Mouse (Mus musculus): ENCODE measurements at regions not wholly inside any gene's neighbourhood (a gene's known extent, or its start where the extent isn't known, plus 50 kb on each side); places are given as distances from the start of the nearest gene placed in this dataset.

DNA sequence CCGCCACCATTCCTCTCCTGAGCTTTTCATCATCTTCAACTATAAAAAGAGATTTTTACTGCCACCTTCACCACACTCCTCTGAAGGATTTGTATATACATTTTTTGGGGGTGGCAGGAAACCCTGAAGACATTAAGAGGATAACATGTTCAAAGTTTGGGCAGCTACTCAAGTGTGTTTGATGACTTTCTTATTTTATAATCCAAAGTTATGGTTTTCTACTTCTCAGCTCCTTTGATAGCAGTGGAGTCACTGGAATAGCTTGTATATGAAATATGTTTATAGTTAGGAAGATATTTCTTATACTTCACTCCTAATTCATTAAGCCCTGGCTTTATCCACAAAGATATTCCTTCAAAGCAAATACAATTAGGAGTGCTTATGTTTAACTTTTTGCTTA is 229.5 kb upstream of the Lcorl start:
- DNase-seq = no peak

- no peak for DNase-seq
Observed at GRCm38 (mm10) chr5:46083293-46083692, 225.9 kb upstream of the Lcorl start.

DNA sequence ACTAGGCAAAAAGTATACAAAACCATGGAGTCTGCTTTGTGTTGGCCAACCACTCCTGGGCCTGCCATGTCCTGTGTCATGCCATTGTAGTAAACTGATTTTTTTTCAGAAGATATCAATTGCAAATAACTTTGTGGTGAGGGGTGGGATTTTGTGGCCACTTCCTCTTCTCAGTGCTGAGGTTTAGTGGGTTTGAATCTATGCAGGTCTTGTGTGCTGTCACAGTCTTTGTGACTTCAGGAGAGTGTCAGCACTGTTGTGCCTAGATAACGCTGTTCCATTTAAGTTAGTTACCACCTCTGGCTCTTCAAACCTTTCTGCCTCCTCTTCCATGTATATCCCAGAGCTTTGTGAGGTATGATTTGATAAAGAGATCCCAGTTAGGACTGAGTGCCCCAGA is 216.3 kb upstream of the Lcorl start:
- no peak for DNase-seq

GRCm38 (mm10) chr5:46073136-46073535 is 215.7 kb upstream of the Lcorl start:
- no peak for DNase-seq

GRCm38 (mm10) chr5:46059910-46060309 is 202.5 kb upstream of the Lcorl start:
- no peak for DNase-seq

- DNase-seq = no peak
Observed at GRCm38 (mm10) chr5:46054850-46055249, 197.4 kb upstream of the Lcorl start.

- no peak for DNase-seq
Observed at GRCm38 (mm10) chr5:46042684-46043348, 185.4 kb upstream of the Lcorl start.

- DNase-seq = peak; percentile 12
Observed at GRCm38 (mm10) chr5:46033008-46033676, 175.7 kb upstream of the Lcorl start.

GRCm38 (mm10) chr5:46032206-46032605 is 174.8 kb upstream of the Lcorl start:
- DNase-seq = no peak

DNA sequence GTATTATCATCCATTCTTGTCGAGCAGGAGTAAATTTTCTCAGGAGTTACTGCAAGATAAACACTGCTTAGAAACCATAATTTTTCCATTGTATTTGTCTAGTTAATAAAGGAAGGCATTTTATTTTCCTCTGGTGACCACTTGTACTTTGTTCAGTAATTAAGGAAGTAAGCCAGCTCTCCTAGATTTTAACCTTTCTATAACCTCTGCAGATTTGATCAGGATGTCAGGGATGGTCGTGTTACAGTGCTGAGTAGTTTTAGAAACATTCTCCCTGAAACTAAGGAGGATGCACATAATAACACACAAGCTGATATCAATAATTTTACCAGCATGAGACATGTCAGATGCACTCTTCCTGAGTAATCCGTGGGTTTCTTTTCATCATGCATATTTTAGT is 166.7 kb upstream of the Lcorl start:
- no peak for DNase-seq

DNA sequence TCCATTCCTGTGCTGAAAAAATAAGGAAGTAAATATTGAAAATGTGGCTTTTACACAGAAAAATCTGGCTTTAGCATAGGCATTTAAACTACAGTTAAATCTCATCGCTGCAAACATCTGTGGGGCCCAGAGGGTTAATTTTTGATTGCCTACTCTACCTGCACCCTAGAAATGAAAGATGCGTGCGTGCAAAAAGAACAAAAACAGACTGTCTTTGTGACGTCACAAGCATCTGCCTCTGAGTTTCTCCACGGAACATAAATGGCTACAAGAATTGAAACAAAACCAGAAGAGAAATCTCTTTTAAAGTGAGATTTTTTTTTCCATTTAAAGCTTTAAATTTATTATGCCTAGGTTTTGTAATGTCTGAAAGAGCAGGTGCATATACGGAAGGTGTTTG is 166.0 kb upstream of the Lcorl start:
- DNase-seq = no peak

GRCm38 (mm10) chr5:46022047-46022422 is 164.6 kb upstream of the Lcorl start:
- DNase-seq = no peak

- DNase-seq = no peak
Observed at GRCm38 (mm10) chr5:46021398-46022046, 164.1 kb upstream of the Lcorl start.

- DNase-seq = no peak
Observed at GRCm38 (mm10) chr5:46020175-46020574, 162.8 kb upstream of the Lcorl start.

GRCm38 (mm10) chr5:46007446-46007845 is 150.0 kb upstream of the Lcorl start:
- DNase-seq = no peak

GRCm38 (mm10) chr5:46006691-46007090 is 149.3 kb upstream of the Lcorl start:
- no peak for DNase-seq

DNA sequence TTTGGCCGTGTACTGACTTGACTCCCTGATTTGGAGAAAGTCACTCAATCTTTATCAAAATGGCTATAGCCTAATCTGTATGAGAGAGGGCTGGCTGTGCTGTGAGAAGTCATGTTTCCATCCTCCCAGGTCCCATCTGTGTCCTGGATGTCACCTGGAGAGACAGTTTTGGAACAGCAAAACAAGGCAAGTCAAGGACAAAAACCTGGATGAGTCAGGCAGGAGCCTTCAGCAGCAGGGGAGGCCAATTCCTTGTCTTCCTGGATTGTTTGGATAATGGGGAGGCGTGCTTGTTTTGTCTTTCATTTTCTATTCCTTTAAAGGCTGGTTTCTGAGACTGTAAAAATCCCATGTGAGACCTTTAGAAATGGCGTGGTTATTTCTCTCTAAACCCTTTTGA is 148.8 kb upstream of the Lcorl start:
- DNase-seq = no peak

GRCm38 (mm10) chr5:46005631-46006030 is 148.2 kb upstream of the Lcorl start:
- no peak for DNase-seq

DNA sequence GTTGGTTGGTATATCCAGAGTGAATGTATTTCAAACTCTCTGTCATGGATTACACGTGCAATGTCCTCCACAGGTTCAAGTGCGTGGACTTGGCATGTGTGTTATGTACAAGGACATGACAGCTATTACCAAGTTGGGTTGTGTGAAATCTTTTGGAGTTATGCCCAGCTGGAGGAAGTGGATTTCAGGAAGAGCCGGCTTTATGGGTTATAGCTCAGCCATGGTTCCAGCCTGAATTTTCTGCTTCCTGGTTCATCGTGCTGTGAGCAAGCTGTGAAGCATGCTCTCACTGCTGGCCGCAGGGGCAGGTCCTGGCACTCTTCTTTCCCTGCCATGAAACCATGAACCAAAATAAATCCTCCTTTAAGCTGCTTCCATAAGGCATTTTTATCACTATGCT is 144.6 kb upstream of the Lcorl start:
- no peak for DNase-seq

DNA sequence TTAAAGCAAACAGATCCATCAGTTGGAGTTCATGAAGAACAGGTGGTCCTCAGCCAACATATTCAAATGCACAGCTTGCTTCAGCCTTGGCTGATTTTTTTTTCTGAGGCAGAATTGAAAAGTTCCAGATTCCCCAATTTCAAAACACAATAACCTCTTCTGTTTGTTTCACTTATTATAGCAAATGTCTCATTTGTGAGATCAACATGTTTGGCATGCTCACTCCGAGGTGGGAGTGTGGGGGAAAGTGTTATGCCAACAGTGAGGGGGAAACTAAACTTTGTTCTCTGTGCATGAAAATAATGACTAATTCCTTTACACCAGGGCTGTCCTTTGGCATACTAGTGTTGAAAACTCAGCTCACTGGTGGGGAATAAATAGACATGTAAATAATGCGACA is 100.4 kb upstream of the Lcorl start:
- DNase-seq = no peak

DNA sequence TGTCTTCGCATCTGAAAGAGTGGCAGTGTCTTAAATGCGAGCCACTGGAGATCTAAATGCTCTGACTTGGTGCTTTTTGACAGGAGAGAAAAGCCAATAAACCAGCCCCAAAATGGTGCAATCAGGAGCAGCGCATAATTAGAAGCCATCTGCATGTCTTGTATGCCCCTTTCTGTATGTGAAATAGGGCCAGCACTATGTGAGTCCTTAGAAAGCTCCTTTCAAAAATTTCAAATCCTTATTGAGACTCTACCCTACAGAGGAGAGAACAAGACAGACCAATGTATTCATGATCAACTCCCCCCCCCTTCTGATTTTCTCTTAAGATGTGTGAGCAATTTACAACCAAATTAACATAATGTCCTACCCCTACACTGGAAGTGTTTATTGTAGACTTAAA is 86.6 kb upstream of the Lcorl start:
- no peak for DNase-seq

GRCm38 (mm10) chr5:45932970-45933369 is 75.6 kb upstream of the Lcorl start:
- DNase-seq = no peak

DNA sequence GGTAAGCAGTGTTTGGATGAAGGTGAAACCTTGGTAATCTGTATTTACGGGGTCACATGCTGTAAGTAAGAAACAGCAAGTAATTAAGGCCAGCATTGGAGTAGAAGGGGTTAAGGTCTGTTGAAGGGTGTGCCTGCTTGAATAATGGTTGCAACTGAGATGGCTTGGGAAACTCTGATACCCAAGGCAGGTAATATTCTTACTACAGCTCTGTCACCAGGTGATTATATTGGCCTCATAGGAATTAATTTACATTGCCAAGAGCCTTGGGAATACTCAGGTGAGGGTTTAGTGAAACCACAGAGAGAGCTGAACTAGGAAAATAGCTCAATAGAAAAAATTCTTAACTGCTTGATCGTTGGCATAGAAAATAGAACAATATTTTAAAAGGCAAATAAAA is 73.8 kb upstream of the Lcorl start:
- DNase-seq = no peak

DNA sequence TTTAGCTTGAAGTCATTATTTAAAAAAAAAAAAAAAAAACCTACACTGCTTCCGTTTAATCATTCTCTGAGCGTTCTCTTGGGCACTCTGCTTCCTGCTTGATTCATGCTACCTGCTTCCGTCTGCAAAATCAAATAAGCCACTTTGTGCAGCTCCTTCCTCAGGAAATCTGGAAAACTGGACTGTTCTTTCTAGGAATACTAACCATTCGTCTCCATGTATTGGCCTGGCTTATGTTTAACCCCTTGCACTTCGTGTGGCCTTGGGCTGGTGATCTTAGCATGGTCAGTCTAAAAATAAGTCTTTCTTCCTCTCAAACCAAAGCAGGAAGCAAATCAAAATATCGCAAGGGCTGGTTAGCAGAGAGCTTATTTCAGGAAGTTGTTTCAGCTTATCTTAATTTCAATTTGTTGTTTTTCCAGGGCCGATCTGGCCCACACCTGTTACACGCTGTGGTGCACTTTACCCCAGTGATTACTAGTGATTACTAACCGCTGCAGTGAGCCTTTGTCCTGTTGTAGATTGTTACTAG is 68.5 kb upstream of the Lcorl start:
- DNase-seq = no peak
